Mouse (Mus musculus): ENCODE results near the gene Csdc2. TPM values are rescaled to one million over a fixed set of nuclear protein-coding genes. Genes with fewer than 3 reads are reported as not detected.
"Not testable (repeated sequence)": the region's sequence is repeated elsewhere in the genome, so short reads cannot be mapped to it uniquely, and the experiment has no call there.

Csdc2 gene
- polyA plus RNA-seq, 1 experiment from 2014 or later, result 17.5 TPM

DNA sequence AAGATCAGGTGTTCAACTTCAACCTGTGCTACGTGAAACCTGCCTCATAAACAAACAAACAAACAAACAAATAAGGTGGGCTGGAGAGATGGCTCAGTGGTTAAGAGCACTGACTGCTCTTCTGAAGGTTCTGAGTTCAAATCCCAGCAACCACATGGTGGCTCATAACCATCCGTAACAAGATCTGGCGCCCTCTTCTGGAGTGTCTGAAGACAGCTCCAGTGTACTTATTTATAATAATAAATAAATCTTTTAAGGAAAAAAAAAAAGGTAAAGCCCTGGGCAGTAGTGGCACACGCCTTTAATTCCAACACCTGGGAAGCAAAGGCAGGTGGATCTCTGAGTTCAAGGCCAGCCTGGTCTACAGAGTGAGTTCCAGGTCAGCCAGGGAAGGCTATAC lies 27.8 kb upstream of the Csdc2 start:
- WGBS, result 84% methylated on average over 4 of the region's 4 CpGs

DNA sequence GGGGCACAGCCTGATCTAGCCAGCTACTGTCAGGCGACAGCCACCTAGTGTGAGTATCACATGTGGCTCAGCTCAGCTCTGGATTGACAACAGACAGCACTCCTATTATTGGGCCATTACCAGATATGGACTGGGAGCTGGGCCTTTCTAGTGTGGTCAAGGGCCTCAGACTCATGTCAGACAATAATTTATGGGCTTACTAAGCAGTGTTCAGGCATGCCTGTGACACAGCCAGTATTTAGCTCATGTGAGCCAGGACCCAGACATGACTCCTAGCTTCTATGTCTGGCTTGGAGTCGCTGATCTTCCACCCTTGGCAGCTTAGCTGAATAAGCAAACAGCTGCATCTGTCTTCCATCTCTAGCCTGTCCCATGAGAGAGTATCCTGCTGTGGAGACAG lies 24.1 kb upstream of the Csdc2 start:
- no peak for ATAC-seq (ENCODE audit: insufficient number of reproducible peaks, low FRiP score, low TSS enrichment, low read depth)
- Histone ChIP-seq H3K4me3 (replicated peaks) (no peak overlapping the region), H3K27ac (replicated peaks) (no peak overlapping the region), H3K9me3 (replicated peaks) (no peaks in the 10 kb centered on the region), H3K9ac (no peak overlapping the region), H3K4me1 (no peaks in the 10 kb centered on the region), H3K36me3 (peaks cover 98% of the 10 kb centered on the region), H3K4me2 (replicated peaks) (no peak overlapping the region), H3K27me3 (no peaks in the 10 kb centered on the region)
- 70% methylated on average over 2 of the region's 2 CpGs for WGBS

More for the DNA sequence above, 27.8 kb upstream of the Csdc2 start:
- H3K4me2 ChIP-seq (replicated peaks); H3K27me3 ChIP-seq; ATAC-seq (ENCODE audit: insufficient number of reproducible peaks, low FRiP score, low TSS enrichment, low read depth); H3K27ac ChIP-seq (replicated peaks); H3K9me3 ChIP-seq (replicated peaks); H3K4me3 ChIP-seq (replicated peaks); H3K4me1 ChIP-seq; H3K9ac ChIP-seq: not testable (repeated sequence)
- H3K36me3 ChIP-seq, result peaks cover 98% of the 10 kb centered on the region

DNA sequence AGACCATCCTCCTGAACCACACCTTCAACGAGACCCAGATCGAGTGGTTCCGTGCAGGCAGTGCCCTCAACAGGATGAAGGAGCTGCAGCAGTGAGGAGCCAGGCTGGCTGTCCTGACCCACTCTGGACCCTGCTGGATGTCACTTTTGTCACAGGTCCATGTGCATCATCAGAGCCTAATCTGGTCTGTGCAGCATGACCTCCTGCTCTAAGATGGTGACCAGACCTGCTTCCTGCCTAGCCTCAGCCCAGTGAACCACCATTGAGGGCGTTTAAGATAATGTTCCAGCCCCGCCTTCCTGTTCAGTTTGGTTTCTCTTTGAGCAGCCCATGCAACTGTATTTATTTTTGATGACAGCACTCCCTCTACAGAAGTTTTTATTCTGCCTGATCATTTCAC lies 21.9 kb upstream of the Csdc2 start:
- no peak for ATAC-seq (ENCODE audit: insufficient number of reproducible peaks, low FRiP score, low TSS enrichment, low read depth)
- no peak overlapping the region for H3K4me2 ChIP-seq (replicated peaks)

DNA sequence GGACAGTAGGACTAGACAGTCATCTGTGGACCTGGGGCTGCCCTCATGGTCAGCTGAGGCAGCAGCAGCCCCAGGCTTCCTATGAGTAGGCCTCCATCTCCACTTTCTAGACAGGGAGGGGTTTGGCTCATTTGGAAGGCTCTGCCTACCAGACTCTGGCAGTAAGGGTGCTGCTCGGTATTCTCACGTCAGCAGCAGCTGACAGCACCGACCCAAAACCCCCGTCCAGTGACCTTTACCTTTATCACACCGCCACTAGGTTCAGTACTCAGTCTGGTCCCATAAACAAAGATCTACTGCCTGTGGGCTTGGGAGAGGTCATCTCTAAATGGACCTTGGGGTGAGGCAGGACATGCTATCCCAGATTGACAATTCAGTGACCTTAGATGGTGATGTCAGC lies 20.9 kb upstream of the Csdc2 start:
- H3K36me3 ChIP-seq, result peaks cover 72% of the 10 kb centered on the region

More for the DNA sequence above, 21.9 kb upstream of the Csdc2 start:
- H3K9ac ChIP-seq, result no peak overlapping the region
- no peaks in the 10 kb centered on the region for H3K4me1 ChIP-seq
- no peaks in the 10 kb centered on the region for H3K27me3 ChIP-seq
- 82% methylated on average over 5 of the region's 5 CpGs for WGBS
- no peak overlapping the region for H3K4me3 ChIP-seq (replicated peaks)
- no peak overlapping the region for H3K27ac ChIP-seq (replicated peaks)
- H3K9me3 ChIP-seq (replicated peaks), result no peaks in the 10 kb centered on the region
- H3K36me3 ChIP-seq, result peaks cover 81% of the 10 kb centered on the region

DNA sequence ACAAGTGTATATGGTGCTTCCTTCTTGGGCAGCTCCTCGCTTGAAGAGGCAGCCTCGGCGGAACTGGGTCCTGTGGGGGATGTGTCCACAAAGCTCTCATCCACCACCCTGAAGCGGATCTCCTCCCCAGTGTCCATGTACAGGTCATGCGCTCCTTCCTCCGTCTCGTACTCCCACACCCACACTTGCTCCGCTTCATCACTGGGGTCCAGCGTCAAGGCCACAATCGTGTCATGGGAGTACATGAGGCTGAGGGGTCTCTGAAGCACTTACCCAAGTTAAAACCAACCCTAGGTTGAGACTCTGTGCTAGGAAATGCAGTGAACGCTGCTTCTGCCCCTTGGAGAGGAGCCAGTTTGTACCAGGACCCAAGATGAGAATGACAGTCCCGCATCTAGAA lies 19.4 kb upstream of the Csdc2 start:
- Histone ChIP-seq H3K9me3 (replicated peaks) (no peaks in the 10 kb centered on the region), H3K9ac (no peak overlapping the region), H3K27ac (replicated peaks) (no peak overlapping the region), H3K4me1 (no peaks in the 10 kb centered on the region), H3K4me2 (replicated peaks) (no peak overlapping the region), H3K4me3 (replicated peaks) (no peak overlapping the region), H3K36me3 (peaks cover 64% of the 10 kb centered on the region), H3K27me3 (no peaks in the 10 kb centered on the region)
- no peak for ATAC-seq (ENCODE audit: insufficient number of reproducible peaks, low FRiP score, low TSS enrichment, low read depth)
- WGBS, result 90% methylated on average over 12 of the region's 12 CpGs

More for the DNA sequence above, 20.9 kb upstream of the Csdc2 start:
- Histone ChIP-seq H3K27ac (replicated peaks) (no peak overlapping the region), H3K4me3 (replicated peaks) (no peak overlapping the region), H3K9ac (no peak overlapping the region), H3K27me3 (no peaks in the 10 kb centered on the region), H3K9me3 (replicated peaks) (no peaks in the 10 kb centered on the region), H3K4me2 (replicated peaks) (no peak overlapping the region), H3K4me1 (no peaks in the 10 kb centered on the region)
- no peak for ATAC-seq (ENCODE audit: insufficient number of reproducible peaks, low FRiP score, low TSS enrichment, low read depth)
- 85% methylated on average over 5 of the region's 5 CpGs for WGBS

DNA sequence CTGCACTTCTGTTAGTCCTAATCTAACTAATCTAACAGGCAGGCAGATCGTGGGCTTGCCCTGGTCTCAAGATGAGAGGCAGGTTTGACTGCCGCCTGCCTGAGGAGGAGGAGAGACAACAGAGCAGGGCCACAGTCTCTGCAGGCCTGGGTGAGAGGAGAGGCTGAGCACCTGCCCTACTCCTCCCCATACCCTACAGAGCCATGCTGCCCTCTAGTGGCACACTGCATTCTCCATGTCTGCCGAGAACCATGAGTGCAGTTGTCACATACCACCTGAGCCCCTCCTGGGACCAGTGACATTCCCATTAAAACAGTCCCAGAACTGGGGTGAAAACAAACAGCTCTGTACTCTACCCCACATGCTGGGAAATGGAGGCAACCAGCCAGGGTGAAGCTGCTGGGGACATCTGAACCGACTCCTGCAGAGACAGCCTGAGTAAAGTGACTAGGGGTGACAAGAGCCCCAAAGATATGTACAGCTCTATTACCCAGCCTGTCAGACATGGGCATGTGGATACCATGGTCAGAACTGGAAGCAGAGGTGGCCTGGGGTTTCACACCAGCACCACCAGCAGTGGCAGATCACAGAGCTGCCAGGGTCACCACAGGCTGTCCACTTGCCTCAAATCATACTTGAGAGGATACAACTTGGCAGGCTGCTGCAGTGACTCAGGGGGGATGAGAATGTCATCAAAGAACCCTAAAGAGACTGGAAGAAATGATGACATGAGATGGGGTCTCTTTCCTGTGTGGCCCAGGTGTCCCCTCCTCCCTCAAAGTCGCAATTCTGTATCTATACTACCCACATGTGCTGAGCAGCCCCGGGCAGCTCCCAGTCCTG lies 18.7 kb upstream of the Csdc2 start:
- Histone ChIP-seq H3K9me3 (replicated peaks) (no peaks in the 10 kb centered on the region), H3K4me2 (replicated peaks) (no peak overlapping the region), H3K9ac (no peak overlapping the region), H3K36me3 (peaks cover 62% of the 10 kb centered on the region), H3K4me3 (replicated peaks) (no peak overlapping the region), H3K4me1 (no peaks in the 10 kb centered on the region), H3K27me3 (no peaks in the 10 kb centered on the region), H3K27ac (replicated peaks) (no peak overlapping the region)
- ATAC-seq (ENCODE audit: insufficient number of reproducible peaks, low FRiP score, low TSS enrichment, low read depth), result no peak
- WGBS, result 52% methylated on average over 6 of the region's 6 CpGs

DNA sequence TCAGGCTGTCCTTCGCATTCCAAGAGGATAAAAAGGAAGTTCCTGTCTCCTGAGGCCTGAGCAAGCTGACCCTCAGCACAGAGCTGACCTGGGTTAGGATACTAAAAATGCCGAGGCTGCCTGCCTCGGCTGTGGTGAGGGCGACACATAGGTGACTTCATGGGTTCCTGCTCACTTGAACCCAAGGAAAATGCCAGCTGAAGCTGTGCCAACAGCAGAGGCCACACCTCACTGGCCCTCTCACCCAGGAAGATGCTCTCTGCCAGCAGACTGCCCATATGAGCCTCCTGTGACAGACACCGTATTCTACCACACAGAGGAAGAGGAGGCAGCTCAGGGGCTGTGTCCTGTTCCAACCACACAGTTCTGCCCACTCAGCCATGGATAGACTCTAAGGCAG lies 17.5 kb upstream of the Csdc2 start:
- 80% methylated on average over 5 of the region's 5 CpGs for WGBS
- Histone ChIP-seq H3K4me3 (replicated peaks) (no peak overlapping the region), H3K9ac (no peak overlapping the region), H3K9me3 (replicated peaks) (no peaks in the 10 kb centered on the region), H3K27ac (replicated peaks) (no peak overlapping the region), H3K27me3 (no peaks in the 10 kb centered on the region), H3K4me2 (replicated peaks) (no peak overlapping the region), H3K36me3 (peaks cover 56% of the 10 kb centered on the region), H3K4me1 (0 out of 2 replicates have a peak, but pooled peaks cover 4% of the 10 kb centered on the region)
- no peak for ATAC-seq (ENCODE audit: insufficient number of reproducible peaks, low FRiP score, low TSS enrichment, low read depth)

DNA sequence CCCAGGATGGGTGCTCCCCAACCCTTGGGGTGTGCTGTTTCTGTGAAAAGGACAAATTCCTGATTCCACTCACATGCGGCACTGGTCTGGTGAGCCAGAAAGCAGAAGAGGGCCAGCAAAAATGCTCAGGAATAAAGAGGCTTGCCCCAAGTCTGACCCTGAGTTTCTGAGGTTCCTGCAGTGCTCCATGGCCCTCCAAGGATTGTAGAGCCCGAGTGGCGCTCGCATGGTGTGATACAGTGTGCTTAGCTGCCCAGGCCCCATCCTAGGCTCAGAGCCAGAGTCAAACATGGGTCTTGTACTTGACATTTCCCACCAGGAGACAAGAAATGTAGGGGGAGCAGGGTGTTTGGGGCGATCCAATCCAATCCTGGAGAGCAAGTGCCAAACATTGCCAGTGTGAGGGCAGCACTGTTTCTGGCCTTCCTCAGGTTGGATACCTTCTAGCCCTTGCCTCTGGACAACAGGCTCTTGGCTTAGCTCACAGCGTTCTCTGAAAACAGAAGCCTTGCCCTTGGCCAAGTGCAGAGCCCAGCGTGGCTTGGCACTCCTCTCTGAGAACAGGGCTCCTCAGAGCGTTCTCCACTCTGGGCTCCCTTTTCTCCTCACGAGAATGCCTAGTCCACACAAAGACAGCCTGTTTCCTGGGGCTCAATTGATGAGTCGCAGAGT lies 15.9 kb upstream of the Csdc2 start:
- H3K9ac ChIP-seq, result no peak overlapping the region; the same call in 1 of the 2 replicates
- no peak overlapping the region for H3K27ac ChIP-seq (replicated peaks)
- H3K27me3 ChIP-seq, result no peaks in the 10 kb centered on the region
- no peak overlapping the region for H3K4me2 ChIP-seq (replicated peaks)
- no peaks in the 10 kb centered on the region for H3K9me3 ChIP-seq (replicated peaks)
- H3K4me1 ChIP-seq, result peaks cover 19% of the 10 kb centered on the region
- H3K4me3 ChIP-seq (replicated peaks), result no peak overlapping the region
- WGBS, result 80% methylated on average over 10 of the region's 10 CpGs
- ATAC-seq (ENCODE audit: insufficient number of reproducible peaks, low FRiP score, low TSS enrichment, low read depth), result no peak
- peaks cover 41% of the 10 kb centered on the region for H3K36me3 ChIP-seq

DNA sequence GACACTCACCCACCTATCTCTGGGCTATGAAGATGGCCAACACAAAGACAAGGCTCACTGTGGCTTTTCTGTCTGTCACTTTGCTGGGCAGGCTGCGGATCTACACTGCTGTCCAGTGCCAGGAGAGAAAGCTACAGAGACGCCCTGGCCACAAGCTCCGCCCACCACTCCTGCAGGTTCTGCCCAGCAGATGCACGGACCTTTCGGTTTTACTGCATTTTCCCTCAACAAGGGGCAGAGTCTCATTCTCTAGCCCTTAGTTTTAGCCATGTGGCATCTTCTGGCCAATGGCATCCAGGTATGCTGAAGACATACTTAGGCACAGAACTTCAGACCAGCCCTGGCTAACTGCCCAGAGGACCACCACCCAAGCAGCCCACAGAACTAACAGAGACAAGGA lies 15.3 kb upstream of the Csdc2 start:
- Histone ChIP-seq H3K9me3 (replicated peaks) (no peaks in the 10 kb centered on the region), H3K4me3 (replicated peaks) (no peak overlapping the region), H3K36me3 (peaks cover 35% of the 10 kb centered on the region), H3K4me1 (peaks cover 20% of the 10 kb centered on the region), H3K4me2 (replicated peaks) (no peak overlapping the region), H3K9ac (no peak overlapping the region; the same call in 1 of the 2 replicates), H3K27me3 (no peaks in the 10 kb centered on the region), H3K27ac (replicated peaks) (no peak overlapping the region)
- WGBS, result 71% methylated on average over 5 of the region's 5 CpGs
- ATAC-seq (ENCODE audit: insufficient number of reproducible peaks, low FRiP score, low TSS enrichment, low read depth), result no peak

DNA sequence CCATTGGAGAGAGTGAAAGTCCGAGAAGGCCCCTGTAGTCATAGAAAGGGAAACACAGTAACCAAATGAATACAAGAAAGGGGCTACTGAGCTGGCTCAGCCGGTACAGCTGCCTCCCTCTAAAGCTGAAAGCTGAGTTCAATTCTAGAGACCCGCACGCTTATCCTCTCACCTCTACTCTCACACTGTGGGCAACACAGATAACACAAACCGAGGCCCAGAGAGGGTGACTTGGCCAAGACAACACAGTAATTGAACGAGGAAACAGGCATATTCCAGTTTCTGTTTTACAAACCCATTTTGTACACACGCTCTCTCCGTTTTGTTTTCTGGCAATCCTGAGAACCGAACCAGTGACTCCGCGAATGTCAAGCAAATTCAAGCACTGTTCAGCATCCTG lies 11.6 kb upstream of the Csdc2 start:
- no peak overlapping the region for H3K27ac ChIP-seq (replicated peaks)
- peak overlapping the region; percentile 79 for H3K4me3 ChIP-seq (replicated peaks)
- WGBS, result 84% methylated on average over 11 of the region's 11 CpGs
- H3K9me3 ChIP-seq (replicated peaks), result no peaks in the 10 kb centered on the region
- H3K27me3 ChIP-seq, result no peaks in the 10 kb centered on the region
- peak overlapping the region; percentile 80; the same call in 1 of the 2 replicates for H3K9ac ChIP-seq
- ATAC-seq (ENCODE audit: insufficient number of reproducible peaks, low FRiP score, low TSS enrichment, low read depth), result no peak
- peaks cover 26% of the 10 kb centered on the region for H3K4me1 ChIP-seq
- H3K36me3 ChIP-seq, result peaks cover 17% of the 10 kb centered on the region
- peak overlapping the region; percentile 93 for H3K4me2 ChIP-seq (replicated peaks)

DNA sequence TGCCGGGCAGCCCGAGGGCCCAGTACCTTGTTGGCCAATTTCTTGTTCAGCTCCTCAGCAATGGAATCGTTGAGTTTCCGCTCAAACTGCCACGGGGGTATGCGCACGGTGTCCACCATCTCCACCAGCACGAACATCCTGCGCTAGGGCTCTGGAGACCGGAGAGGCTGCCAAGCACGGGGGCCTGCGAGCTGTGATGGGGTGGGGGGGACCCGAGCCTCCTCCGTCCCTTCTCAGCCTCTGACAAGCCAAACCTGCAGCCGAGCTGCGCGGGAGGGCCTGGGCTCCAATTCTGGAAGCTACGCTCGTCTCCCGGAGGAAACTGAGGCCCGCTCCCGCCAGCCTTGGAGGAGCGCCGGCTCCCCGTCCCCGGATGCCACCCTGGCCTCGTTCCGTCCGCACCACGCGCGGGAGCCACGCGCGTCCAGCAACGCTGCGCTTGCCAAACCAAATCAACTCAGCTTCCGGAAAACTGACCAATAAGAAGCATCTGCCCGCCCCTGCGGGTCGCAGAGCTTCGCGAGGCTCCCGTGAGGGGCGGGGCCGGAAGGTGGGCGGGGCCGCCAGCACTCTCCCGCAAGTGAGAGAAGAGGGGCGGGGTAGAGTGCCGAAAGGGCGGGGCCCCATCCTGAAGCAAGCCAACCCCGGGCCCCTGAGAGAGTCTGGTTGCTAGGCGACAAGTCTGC lies 10.7 kb upstream of the Csdc2 start, which contains the start of gene Polr3h:
Polr3h (minus strand) TSS at position 481 of the 686 bp plus-strand sequence.
- WGBS, result under 1% methylated on average over 54 of the region's 54 CpGs
- H3K27ac ChIP-seq (replicated peaks), result peak within 1 kb of the TSS; percentile 65; the same call in 1 of the 2 replicates

More for the DNA sequence above, 10.7 kb upstream of the Csdc2 start, which contains the start of gene Polr3h:
- Histone ChIP-seq H3K36me3 (peaks cover 17% of the 10 kb centered on the region), H3K9me3 (replicated peaks) (no peaks in the 10 kb centered on the region), H3K9ac (peak within 1 kb of the TSS; percentile 80), H3K27me3 (no peaks in the 10 kb centered on the region), H3K4me1 (peaks cover 26% of the 10 kb centered on the region), H3K4me2 (replicated peaks) (peak within 1 kb of the TSS; percentile 93), H3K4me3 (replicated peaks) (peak within 1 kb of the TSS; percentile 79)
- ATAC-seq (ENCODE audit: insufficient number of reproducible peaks, low FRiP score, low TSS enrichment, low read depth), result peak; percentile 96
